Mouse (Mus musculus) common myeloid progenitor, adult 5-6 weeks (primary cell): Measurements from ENCODE around the gene Rapgef1. TPM values are rescaled to one million over a fixed set of nuclear protein-coding genes. Genes with fewer than 3 reads are reported as not detected.

ENCODE experiments used
- ATAC-seq: replicated peaks from 2 replicates; pipeline ENCODE4 v1.8.0; 2016; ENCODE audit warnings: low read depth, mild to moderate bottlenecking, moderate TSS enrichment, inconsistent platforms; ENCODE audit not compliant: poor library complexity, severe bottlenecking
- total RNA-seq: library from RNA; stranded (forward); fragments of 200-1000, 187-1606 nt; gene quantifications from 2 replicates; pipeline ENCODE4 v1.2.3, GENCODE M21; 2017

The Rapgef1 gene
- total RNA-seq, 1 experiment from 2014 or later, result 40.5 TPM

DNA sequence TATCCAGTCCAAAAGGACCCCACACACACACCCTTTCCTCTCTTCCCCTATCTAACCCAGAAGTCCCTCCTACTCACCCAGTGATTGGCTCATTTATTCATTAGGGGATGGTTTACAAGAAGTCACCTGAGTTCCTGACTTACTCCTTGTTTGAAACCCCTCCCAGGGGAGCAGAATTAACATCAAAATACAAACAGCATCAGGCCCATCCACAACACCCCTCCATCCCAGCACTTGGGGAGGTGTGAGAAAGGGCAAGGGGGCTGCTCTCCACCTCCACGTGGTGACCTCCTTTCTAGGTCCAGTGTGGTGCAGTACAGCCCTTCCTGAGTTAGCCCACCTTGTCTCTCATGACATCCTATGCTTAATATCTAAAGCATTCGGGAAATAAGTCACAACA is 110.0 kb downstream of the Rapgef1 start:
- no peak for ATAC-seq

DNA sequence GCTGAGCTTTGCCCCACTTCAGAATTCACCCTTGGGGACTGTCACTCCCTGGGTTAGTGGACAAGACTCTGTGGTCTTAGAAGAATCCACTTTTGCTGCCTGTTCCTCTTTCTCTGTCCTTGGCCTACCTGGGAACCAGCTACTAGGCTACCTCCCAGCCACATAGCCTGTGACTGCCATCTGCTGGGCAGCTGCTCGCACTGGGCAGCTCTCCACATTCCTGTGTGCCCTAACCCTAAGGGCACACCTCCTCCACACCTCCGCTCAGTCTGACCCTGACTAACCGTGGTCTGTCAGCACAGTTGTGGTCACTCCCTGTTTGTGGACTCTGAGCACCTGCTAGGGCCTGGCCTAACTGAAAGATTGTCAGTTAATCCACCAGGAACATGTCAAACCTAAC is 112.0 kb downstream of the Rapgef1 start:
- ATAC-seq, result peak; percentile 85

DNA sequence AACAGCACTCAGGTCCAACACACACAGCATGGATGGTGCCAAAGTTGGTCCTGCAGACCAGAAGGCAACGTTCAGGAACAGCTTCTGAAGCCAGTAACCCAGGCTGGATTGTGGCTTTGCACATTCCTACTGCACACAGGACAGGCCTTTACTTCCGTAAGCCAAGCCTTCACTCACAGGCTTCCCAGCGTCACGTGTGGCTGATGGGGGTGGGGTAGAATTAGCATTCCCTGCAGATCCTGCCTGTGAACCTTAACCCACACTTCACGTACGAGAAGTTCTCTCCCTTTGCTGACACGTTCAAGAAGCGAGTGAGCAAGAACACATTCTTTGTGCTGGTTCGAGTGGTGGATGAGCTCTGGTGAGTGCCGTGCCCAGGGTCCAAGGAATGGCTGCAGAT is 113.0 kb downstream of the Rapgef1 start:
- no peak for ATAC-seq

DNA sequence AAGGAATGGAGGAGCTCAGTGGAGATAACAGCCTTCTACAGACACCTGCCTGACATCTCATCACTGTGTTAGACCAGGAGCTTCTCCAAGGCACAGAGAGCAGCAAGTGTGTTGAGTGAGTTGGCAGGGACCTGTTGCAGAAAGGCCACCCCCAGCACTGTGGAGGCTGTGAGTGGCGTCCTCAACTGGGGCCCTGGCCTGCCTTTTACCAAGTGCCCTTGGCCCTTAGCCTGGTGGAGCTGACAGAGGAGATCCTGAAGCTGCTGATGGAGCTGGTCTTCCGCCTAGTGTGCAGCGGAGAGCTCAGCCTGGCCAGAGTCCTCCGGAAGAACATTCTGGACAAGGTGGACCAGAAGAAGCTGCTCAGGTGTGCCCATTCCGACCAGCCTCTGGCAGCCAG is 113.8 kb downstream of the Rapgef1 start:
- ATAC-seq, result no peak

GRCm38 (mm10) chr2:29735708-29736107 is 116.2 kb downstream of the Rapgef1 start:
- no peak for ATAC-seq

DNA sequence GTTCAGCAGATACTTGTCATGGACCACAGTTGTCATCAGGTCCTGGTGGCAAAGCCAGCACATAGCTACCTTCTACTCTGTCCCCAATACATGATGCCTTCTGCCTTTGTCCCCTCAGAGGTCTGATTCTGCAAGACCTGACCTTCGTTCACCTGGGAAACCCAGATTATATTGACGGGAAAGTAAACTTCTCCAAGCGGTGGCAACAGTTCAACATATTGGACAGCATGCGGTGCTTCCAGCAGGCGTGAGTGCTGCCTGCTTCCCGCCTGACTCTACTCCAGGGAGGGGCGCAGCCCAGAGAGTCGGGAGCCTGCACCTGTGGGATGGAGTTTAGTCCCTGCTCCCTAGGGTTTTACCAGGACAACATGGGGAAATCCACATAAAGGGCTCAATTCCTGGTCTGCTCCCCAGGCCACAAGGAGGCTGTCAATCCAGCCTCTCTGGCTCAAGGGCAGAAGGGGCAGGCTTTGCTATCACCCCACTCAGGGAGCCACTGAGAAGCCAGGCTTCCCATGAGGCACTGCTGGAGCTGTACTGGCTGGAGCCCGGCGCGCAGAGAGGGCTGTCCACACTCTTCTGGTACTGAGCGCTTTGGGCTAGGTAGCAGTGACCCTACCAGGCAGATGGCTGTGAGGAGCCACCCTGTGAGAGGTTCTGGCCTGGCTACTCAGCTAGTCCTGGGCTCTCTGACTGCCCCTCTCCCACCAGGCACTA is 117.8 kb downstream of the Rapgef1 start:
- no peak for ATAC-seq

- no peak for ATAC-seq
Measured at GRCm38 (mm10) chr2:29738799-29739198, 119.3 kb downstream of the Rapgef1 start.

DNA sequence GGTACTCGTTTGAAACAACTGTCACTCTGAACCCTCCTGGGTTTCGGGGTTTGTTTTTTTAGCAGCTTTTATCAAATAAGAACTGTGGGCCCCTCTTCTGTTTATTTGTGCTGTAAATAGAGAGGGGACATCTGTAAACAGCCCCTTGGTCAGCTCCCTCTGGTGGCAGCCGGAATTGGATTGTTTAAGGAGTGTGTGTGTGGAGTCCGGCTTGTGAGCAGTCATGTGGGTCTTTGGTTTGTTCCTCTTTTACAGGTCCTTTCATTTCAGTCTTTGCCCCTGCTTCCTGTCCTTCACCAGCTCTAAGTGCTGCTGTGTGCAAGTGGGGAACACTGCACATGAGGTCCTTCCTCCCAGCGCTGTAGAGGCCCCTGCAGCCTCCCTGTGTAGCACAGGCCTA is 119.8 kb downstream of the Rapgef1 start:
- ATAC-seq, result peak; percentile 86

DNA sequence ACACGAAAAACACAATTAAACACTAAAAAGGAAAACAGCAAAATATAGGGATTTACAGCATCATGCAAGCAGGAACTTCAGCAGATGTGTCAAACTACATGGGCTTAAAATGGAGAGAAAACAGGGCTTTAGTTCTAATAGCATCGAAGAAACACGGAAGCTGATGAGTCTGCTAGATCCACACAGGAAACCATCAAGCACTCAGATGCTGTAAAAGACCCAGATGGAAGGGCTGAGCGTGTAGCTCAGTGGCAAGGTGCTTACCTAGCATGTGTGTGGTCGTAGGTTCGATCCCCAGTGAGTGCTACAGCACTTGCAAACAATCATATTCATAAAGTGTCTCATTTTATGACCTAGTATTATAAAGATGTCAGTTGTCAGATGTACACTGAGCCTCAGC is 121.7 kb downstream of the Rapgef1 start:
- ATAC-seq, result no peak

- no peak for ATAC-seq
Measured at GRCm38 (mm10) chr2:29744256-29744655, 124.7 kb downstream of the Rapgef1 start.

DNA sequence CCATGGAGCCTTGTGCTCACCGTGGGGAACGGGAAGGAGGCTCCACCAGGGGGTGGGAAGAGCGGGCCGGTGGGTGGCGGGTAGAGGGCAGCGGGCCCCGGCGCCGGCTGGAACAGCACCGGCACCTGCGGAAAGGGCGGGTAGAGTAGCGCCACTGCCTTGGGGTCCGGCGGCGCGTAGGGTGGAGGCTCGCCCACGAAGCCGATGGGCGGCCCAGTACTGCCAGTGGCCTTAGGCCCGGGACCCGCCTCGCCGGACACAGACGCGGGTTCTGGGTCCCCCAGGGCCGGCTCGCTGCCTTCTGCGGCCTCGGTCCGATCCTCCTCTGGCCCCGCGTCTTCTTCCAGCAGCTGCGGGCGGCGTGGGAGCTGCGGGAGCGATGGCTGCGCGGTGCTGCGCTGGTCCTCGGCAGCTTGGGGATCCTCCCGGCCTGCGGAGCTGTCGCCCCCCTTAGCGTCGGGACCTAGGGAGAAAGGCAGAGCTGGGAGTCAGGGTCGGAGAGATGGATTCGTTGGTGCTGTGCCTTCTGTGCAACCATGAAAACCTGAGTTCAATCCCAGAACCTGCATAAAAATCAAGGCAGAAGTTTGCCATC is 127.8 kb downstream of the Rapgef1 start:
- no peak for ATAC-seq

- ATAC-seq, result no peak
Measured at GRCm38 (mm10) chr2:29747852-29748251, 128.3 kb downstream of the Rapgef1 start.

DNA sequence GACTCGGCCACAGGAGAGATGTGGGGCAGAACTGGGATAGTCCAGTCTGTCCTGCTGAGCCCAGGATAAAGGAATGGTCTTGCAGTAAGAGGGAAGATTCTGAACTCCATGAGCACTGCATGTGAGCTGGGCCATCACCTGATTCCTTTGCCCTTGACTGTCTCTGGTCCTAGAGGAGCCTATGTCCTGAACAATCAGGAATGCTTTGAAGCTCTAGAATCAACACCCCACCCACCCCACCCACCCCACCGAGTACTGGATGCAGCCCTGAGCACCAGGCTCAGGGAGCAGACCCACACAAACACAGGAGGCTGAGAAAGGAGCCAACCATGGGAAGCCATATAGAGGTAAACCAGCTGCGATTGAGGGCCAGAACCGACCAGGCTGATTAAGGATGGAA is 129.0 kb downstream of the Rapgef1 start:
- ATAC-seq, result no peak

DNA sequence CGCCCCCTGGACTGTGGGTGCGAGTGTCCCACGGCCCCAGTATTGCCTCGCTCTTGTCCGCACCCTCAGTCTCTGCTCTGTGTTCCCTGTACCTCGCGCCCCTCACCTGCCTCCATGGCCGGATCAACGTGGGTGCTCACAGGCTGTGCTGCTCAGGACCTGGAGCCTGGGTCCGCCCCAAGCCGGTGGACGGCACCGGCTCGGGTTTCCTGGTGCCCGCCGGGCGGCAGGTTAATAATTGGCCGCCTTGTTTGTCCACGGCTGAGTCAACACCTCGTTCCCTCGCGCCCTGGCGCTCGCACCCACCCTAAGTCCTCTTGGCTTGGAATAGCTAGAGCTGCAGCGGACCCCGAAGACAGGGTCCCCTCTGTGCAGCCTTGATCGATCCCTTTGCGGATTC is 132.0 kb downstream of the Rapgef1 start, which contains the start of gene Gm13420:
Gene Gm13420 (minus strand): TSS at position 189 of the 400 bp plus-strand sequence.
- ATAC-seq, result no peak

GRCm38 (mm10) chr2:29752397-29752796 is 132.9 kb downstream of the Rapgef1 start:
- no peak for ATAC-seq

DNA sequence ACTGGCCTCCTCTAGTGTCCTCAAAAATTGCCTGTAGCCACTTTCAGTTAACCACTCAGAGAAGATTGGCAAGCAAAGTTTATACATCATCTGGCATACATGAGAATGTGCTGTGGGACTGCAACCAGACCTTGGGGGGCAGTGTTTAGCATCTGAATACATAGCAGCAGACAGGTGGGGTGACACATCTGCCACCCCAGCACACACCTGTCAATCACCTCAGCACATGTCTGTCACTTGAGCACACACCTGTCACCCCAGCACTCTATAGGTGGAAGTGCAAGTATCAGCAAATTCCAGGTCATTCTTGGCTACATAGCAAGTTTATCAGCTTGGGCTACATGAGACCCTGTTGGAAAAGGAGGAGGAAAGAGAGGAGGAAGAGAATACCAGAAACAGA is 136.2 kb downstream of the Rapgef1 start:
- ATAC-seq, result no peak

GRCm38 (mm10) chr2:29764831-29765230 is 145.3 kb downstream of the Rapgef1 start:
- peak; percentile 92 for ATAC-seq

DNA sequence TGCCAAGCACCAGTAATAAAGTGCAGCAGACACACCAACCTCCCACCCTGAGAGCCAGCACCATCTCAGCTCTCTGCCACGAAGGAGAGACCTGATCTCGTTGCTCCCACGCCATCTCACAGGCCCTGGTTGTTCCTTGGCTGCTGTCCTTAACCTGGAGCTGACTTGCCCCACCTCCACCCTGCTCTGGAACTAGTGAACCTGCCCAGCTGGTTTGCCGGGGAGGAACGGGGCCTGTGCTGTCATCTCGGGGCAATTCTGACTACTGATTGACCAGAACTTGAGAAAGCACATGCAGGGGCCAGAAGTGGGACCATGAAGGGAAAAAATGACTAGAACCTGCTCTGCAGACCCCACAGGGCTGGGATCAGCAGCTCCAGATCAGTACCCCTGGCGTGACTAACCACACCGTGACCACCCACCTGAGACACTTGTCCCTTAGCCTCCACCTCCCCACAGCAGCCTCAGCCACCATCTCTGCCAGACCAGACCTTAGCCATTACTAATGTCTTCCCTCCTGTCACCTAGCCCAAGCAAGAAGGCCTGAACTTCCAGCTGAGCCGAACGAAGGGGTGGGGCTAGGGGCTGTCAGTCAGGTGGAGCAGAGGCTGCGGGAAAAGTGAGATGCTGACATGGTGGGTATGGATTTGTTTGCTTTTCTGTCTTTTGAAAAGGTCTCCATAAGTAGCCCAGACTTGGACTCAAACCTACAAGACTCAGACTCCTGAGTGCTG is 148.6 kb downstream of the Rapgef1 start:
- ATAC-seq, result no peak

- no peak for ATAC-seq
Measured at GRCm38 (mm10) chr2:29768901-29769300, 149.4 kb downstream of the Rapgef1 start.

DNA sequence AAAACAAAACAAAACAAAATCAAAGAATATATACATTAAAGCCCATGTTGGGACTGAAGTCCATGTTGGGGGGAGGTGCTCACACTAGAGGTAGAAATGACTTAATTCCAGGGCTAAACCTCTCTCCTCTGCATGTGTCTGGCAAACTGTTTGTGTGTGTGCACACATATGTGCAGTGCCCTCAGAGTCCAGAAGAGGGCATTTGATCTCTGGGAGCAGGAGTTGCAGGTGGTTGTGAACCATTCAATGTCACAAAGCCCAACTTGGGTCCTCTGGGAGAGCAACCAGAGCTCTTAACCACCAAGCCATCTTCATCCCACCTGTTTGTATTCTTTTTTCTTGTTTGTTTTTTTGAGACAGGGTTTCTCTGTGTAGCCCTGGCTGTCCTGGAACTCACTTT is 150.6 kb downstream of the Rapgef1 start:
- no peak for ATAC-seq
